Mouse (Mus musculus) ES-Bruce4 (cell line): ENCODE results near the gene Sox5. TPM values are rescaled to one million over a fixed set of nuclear protein-coding genes. Genes with fewer than 3 reads are reported as not detected.
A peak's percentile ranks its signal among the peaks of the same experiment; 100 is the strongest.

Experiments used
- H3K27ac ChIP-seq: 2 replicates; pipeline ENCODE4 v1.5.1; 2012; ENCODE audit warnings: low read length, inconsistent platforms; ENCODE audit not compliant: insufficient read depth
- H3K27me3 ChIP-seq: 2 replicates; pipeline ENCODE4 v1.6.1; 2012; ENCODE audit warnings: mild to moderate bottlenecking, low read length, inconsistent platforms; ENCODE audit not compliant: control insufficient read depth, poor library complexity, insufficient read depth, severe bottlenecking
- H3K36me3 ChIP-seq: 2 replicates; pipeline ENCODE4 v1.6.1; 2012; ENCODE audit warnings: inconsistent platforms, mild to moderate bottlenecking, low read length, moderate library complexity; ENCODE audit not compliant: control insufficient read depth, poor library complexity, insufficient read depth, severe bottlenecking
- H3K4me1 ChIP-seq: one replicate; pipeline ENCODE4 v1.8.1; 2011; ENCODE audit warnings: low read length; ENCODE audit not compliant: control insufficient read depth, insufficient read depth
- H3K4me3 ChIP-seq: 2 replicates; pipeline ENCODE4 v1.5.1; 2011; ENCODE audit warnings: low read depth, mild to moderate bottlenecking, low read length
- H3K9ac ChIP-seq: 2 replicates; pipeline ENCODE4 v1.6.1; 2012; ENCODE audit warnings: low read depth, mild to moderate bottlenecking, inconsistent platforms; ENCODE audit not compliant: poor library complexity, severe bottlenecking
- H3K9me3 ChIP-seq: replicated peaks from 2 replicates; pipeline ENCODE4 v1.6.1; 2012; ENCODE audit warnings: mild to moderate bottlenecking, low read length, inconsistent platforms; ENCODE audit not compliant: control insufficient read depth, poor library complexity, insufficient read depth, severe bottlenecking
- CTCF ChIP-seq: IDR thresholded peaks from one replicate; pipeline ENCODE4 v1.8.1; 2011; ENCODE audit warnings: low read depth, low read length
- EP300 ChIP-seq: IDR thresholded peaks from 2 replicates; pipeline ENCODE4 v1.6.1; 2011; ENCODE audit warnings: low read depth, low read length; ENCODE audit not compliant: insufficient read depth
- POLR2A ChIP-seq: IDR thresholded peaks from one replicate; pipeline ENCODE4 v1.8.1; 2011; ENCODE audit warnings: low read length; ENCODE audit not compliant: insufficient read depth
- polyA plus RNA-seq: library from polyadenylated mRNA; stranded (reverse); fragments of >200 nt; gene quantifications from 2 replicates; pipeline ENCODE4 v1.2.4, GENCODE M21; 2011; ENCODE audit warnings: low read depth; ENCODE audit not compliant: missing spikeins, insufficient read depth, insufficient read length

Sox5 gene
- polyA plus RNA-seq, 1 experiment, result not detected

- H3K27ac ChIP-seq, result no peak overlapping the region
- no peaks in the 10 kb centered on the region for H3K36me3 ChIP-seq
- H3K9ac ChIP-seq, result no peak overlapping the region
- H3K9me3 ChIP-seq, result no peaks in the 10 kb centered on the region
- no peak overlapping the region for H3K4me3 ChIP-seq
- no peaks in the 10 kb centered on the region for H3K27me3 ChIP-seq
- no peak for TF ChIP-seq POLR2A
- 0 out of 2 replicates have a peak, but pooled peaks have one; percentile 55 for TF ChIP-seq EP300
- peaks cover 3% of the 10 kb centered on the region for H3K4me1 ChIP-seq
These were observed 327.2 kb downstream of the Sox5 start for GRCm38 (mm10) chr6:144454291-144455276.

- H3K4me1 ChIP-seq, result peaks cover 3% of the 10 kb centered on the region
- TF ChIP-seq EP300 (no peak), POLR2A (no peak), CTCF (no peak)
These were observed 328.2 kb downstream of the Sox5 start for GRCm38 (mm10) chr6:144453605-144454004.

DNA sequence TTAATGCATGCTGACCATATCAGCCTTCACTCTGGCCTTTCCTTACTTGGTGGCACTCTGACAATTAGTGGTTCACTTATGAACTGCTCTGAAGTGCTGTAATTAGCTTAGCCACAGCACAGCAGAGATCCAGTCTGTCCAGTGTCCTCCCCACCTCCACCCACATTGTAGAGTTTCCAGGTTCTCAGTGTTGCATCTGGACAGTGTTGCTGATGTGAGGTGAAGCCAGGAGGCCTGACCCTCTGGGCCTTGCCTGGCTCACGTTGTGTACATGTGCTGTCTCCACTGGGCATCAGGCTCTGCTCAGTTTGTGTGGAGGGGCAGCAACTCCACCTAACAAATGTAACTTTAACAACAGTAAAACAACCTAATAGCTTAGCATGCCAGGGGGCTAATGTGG lies 328.6 kb downstream of the Sox5 start:
- no peak overlapping the region for H3K9ac ChIP-seq
- no peaks in the 10 kb centered on the region for H3K27me3 ChIP-seq
- no peaks in the 10 kb centered on the region for H3K36me3 ChIP-seq
- no peaks in the 10 kb centered on the region for H3K9me3 ChIP-seq
- no peak overlapping the region for H3K4me3 ChIP-seq
- TF ChIP-seq EP300, result no peak
- TF ChIP-seq CTCF, result no peak
- no peak for TF ChIP-seq POLR2A
- peaks cover 3% of the 10 kb centered on the region for H3K4me1 ChIP-seq
- H3K27ac ChIP-seq, result no peak overlapping the region

More at GRCm38 (mm10) chr6:144453605-144454004, 328.2 kb downstream of the Sox5 start:
- Histone ChIP-seq H3K4me3 (no peak overlapping the region), H3K27me3 (no peaks in the 10 kb centered on the region), H3K9ac (no peak overlapping the region), H3K36me3 (no peaks in the 10 kb centered on the region), H3K27ac (no peak overlapping the region), H3K9me3 (no peaks in the 10 kb centered on the region)

DNA sequence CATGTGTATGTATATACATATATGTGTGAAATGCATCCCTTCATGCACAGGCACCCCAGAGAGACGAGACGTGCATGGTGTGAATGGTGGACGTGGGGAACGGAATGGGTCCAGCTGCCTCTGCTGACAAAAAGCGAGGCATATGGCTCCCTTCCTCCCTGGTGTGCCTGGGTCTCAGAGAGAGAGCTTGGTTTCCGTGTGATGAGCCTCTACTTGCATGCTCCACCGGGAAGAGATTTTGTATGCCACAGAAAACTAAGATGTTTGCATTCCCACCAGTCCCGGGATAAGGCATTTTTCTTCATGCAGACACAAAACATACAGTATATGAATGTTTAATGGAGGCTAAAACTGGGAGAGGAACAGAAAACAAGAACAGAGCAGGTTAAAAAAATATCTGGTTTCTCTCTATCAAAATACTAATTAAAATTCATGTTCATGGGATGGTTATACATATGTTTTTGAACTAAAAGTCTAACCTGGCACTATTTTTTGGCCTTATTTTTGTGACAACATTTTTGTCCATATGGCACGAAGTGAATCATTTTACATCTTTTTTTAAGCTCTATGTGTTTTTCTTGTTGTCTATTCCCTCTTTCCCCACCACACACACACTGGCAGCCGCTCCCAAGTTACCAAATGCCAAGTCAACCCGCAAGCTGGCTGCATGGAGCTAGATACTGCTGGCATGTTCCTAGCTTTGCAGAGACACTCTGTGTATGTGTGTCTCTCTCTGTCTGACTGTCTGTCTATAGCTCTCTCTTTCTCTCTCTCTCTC lies 329.4 kb downstream of the Sox5 start:
- no peak for TF ChIP-seq CTCF
- H3K9ac ChIP-seq, result no peak overlapping the region
- no peaks in the 10 kb centered on the region for H3K36me3 ChIP-seq
- no peak overlapping the region for H3K4me3 ChIP-seq
- H3K4me1 ChIP-seq, result peaks cover 3% of the 10 kb centered on the region
- no peaks in the 10 kb centered on the region for H3K9me3 ChIP-seq
- H3K27me3 ChIP-seq, result no peaks in the 10 kb centered on the region
- no peak overlapping the region for H3K27ac ChIP-seq

DNA sequence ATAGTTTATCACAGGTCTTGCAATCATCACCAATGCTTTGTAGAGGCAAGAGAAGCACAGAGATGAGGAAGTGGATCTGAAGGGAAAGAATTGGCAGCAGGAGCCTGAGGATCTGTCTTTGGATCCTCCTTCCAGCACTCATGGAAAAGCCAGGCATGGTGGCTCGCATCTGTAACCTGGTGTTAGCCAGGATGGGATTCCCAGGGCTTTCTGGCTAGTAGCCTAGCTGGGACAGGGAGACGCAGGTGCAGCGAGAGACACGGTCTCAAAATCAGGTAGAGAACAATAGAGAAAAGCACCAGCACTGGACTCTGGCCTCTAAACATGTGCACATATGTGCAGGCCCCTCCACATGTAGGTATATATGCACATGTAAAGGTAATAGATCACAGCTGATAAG lies 330.1 kb downstream of the Sox5 start:
- Histone ChIP-seq H3K27ac (no peak overlapping the region), H3K9ac (no peak overlapping the region)
- no peak for TF ChIP-seq POLR2A
- TF ChIP-seq CTCF, result no peak
- TF ChIP-seq EP300, result no peak

More for the DNA sequence above, 330.1 kb downstream of the Sox5 start:
- Histone ChIP-seq H3K4me1 (peaks cover 3% of the 10 kb centered on the region), H3K4me3 (no peak overlapping the region), H3K36me3 (no peaks in the 10 kb centered on the region), H3K9me3 (no peaks in the 10 kb centered on the region), H3K27me3 (no peaks in the 10 kb centered on the region)
